Mouse (Mus musculus) E14TG2a.4 (cell line): ENCODE measurements around the gene Dock4.

Experiments
- CTCF ChIP-seq: conservative IDR thresholded peaks from 2 replicates; pipeline ENCODE4 v1.5.1; 2014; ENCODE audit warnings: low read length
- NANOG ChIP-seq: IDR thresholded peaks from 2 replicates; pipeline ENCODE4 v1.6.1; 2014; ENCODE audit warnings: borderline replicate concordance, low read length, mixed read lengths
- POU5F1 ChIP-seq: IDR thresholded peaks from 2 replicates; pipeline ENCODE4 v1.6.1; 2014; ENCODE audit warnings: low read length, borderline replicate concordance

- TF ChIP-seq CTCF (no peak), NANOG (no peak), POU5F1 (no peak)
Measured at GRCm38 (mm10) chr12:40767258-40767816, 321.6 kb downstream of the Dock4 start.
